Mouse (Mus musculus) kidney, adult 2 months (tissue): ENCODE measurements around the gene Bub1. TPM values are rescaled to one million over a fixed set of nuclear protein-coding genes. Genes with fewer than 3 reads are reported as not detected.

Experiments used
- DNase-seq: peaks from one replicate; pipeline ENCODE4 v3.0.0; 2021
- H3K27ac ChIP-seq: fragments of 200-500 bp; 2 replicates; pipeline ENCODE4 v1.5.1; 2012; ENCODE audit warnings: low read depth, low read length, control low read depth, inconsistent platforms; ENCODE audit not compliant: insufficient read depth
- H3K27me3 ChIP-seq: fragments of 200-500 bp; replicated peaks from 2 replicates; pipeline ENCODE4 v1.6.1; 2012; ENCODE audit warnings: mild to moderate bottlenecking, moderate library complexity, low read length, inconsistent platforms; ENCODE audit not compliant: control insufficient read depth, insufficient read depth
- H3K36me3 ChIP-seq: fragments of 200-500 bp; 2 replicates; pipeline ENCODE4 v1.6.1; 2012; ENCODE audit warnings: mild to moderate bottlenecking, moderate library complexity, low read length, inconsistent platforms; ENCODE audit not compliant: control insufficient read depth, insufficient read depth
- H3K4me1 ChIP-seq: fragments of 200-500 bp; 2 replicates; pipeline ENCODE4 v1.6.1; 2011; ENCODE audit warnings: low read length; ENCODE audit not compliant: control insufficient read depth, insufficient read depth
- H3K4me3 ChIP-seq: fragments of 200-500 bp; 2 replicates; pipeline ENCODE4 v1.5.1; 2011; ENCODE audit warnings: mild to moderate bottlenecking, low read depth, low read length, control low read depth; ENCODE audit not compliant: insufficient read depth
- CTCF ChIP-seq: fragments of 200-500 bp; conservative IDR thresholded peaks from 2 replicates; pipeline ENCODE4 v1.5.1; 2011; ENCODE audit warnings: low read depth, mild to moderate bottlenecking, control low read depth, low read length, moderate library complexity, mixed read lengths; ENCODE audit not compliant: insufficient read depth, insufficient read length
- POLR2A ChIP-seq: fragments of 200-500 bp; IDR thresholded peaks from one replicate; pipeline ENCODE4 v1.6.1; 2011; ENCODE audit warnings: low read depth, low read length, control low read depth
- WGBS: fragments of 180-500 bp; shearing (Covaris S2); methylation state at CpG from one replicate; pipeline ENCODE4 v1.1.7; 2018; 5-methylcytosine and 5-hydroxymethylcytosine counted together
- polyA plus RNA-seq: library from polyadenylated mRNA; depleted of rRNA; stranded (reverse); fragments of >200 nt; gene quantifications from 2 replicates; pipeline ENCODE4 v1.2.3, GENCODE M21; 2012; rRNA removed

Bub1 gene
- polyA plus RNA-seq, 1 experiment = 0.08 TPM

DNA sequence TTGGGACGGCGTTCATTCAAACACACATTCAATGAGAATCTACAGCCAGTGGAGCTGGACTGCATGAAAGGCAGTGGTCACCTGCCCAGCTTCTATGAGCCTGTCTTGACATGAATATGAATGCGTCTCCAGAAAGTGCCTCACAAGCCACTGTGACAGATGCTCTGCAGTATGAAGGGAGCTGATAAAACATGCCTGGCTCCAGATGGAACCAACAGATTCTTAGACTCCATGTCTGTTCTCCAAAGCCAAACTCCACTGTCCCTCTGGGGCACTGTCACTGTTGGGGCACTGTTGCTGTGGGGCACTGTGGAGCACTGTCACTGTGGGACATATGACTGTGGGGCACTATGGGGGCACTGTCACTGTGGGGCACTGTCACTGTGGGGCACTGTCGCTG, 77.6 kb downstream of the Bub1 start:
- H3K27ac ChIP-seq = no peak overlapping the region
- WGBS = 97% methylated on average over 4 of the region's 4 CpGs
- H3K4me1 ChIP-seq = no peaks in the 10 kb centered on the region
- no peak for DNase-seq
- TF ChIP-seq POLR2A = no peak
- no peak for TF ChIP-seq CTCF
- no peaks in the 10 kb centered on the region for H3K27me3 ChIP-seq
- no peak overlapping the region for H3K4me3 ChIP-seq
- H3K36me3 ChIP-seq = no peaks in the 10 kb centered on the region; the same call in 1 of the 2 replicates

DNA sequence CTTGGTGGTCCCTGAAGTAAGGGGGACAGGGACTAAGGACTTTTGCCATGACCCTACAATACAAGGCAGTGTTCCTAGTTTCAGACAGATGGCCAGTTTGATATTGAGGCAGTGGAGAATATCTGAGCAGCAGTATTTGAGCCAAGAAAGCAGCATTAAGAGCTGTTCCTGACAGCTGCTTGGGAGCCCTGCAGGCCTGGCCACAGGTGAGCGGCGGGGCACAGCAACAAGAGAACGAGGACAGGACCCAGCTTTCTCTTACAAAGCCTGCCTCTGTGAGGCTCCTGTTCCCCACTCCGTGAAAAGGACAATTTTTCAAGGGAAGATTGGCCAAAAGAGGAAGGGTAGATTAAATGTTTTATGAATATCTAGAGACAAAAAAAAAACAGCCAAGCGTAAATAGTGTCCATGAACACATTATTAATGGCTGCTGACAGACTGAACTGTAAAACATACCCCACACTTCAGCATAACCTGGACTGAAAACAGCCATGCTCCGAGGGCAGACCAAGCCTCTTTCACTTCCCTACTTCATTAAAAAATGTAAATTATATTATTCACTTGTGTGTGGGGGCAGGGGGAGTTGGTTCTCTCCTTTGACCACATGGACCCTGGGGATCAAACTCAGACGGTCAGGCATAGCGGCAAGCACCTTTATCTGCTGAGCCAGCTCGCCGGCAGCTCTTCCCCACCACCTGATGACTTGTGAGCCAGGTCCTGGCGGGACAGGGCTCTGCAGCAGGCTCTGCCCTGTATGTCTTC, 79.6 kb downstream of the Bub1 start:
- Histone ChIP-seq H3K4me1 (no peaks in the 10 kb centered on the region), H3K36me3 (no peaks in the 10 kb centered on the region), H3K27me3 (no peaks in the 10 kb centered on the region), H3K27ac (no peak overlapping the region), H3K4me3 (no peak overlapping the region)
- DNase-seq = no peak
- 68% methylated on average over 11 of the region's 11 CpGs for WGBS
- TF ChIP-seq CTCF = no peak
- TF ChIP-seq POLR2A = no peak

Other genes starting within 250 kb of the Bub1 start
- 3.1 and 4.1 TPM in 2 replicates for gene Zfp661, start 244.8 kb downstream of the Bub1 start, polyA plus RNA-seq
- 72.0 and 90.4 TPM in 2 replicates for gene Mrps5, start 244.6 kb downstream of the Bub1 start, polyA plus RNA-seq
- 91.2 and 91.5 TPM in 2 replicates for gene Mal, start 175.2 kb downstream of the Bub1 start, polyA plus RNA-seq
- 1.3 and 1.8 TPM in 2 replicates for gene Mall, start 101.9 kb downstream of the Bub1 start, polyA plus RNA-seq
- 21.0 and 25.9 TPM in 2 replicates for gene Nphp1, start 43.0 kb downstream of the Bub1 start, polyA plus RNA-seq
- gene Mtln, start 39.4 kb downstream of the Bub1 start, polyA plus RNA-seq = 70.5 and 92.9 TPM in 2 replicates
- gene Acoxl, start 7.0 kb upstream of the Bub1 start, polyA plus RNA-seq = 0.04 TPM in 1 of 2 replicates, not detected in the other